Mouse (Mus musculus): Measurements from ENCODE around the gene Ranbp9. TPM values are rescaled to one million over a fixed set of nuclear protein-coding genes. Genes with fewer than 3 reads are reported as not detected.
A peak's percentile ranks its signal among the peaks of the same experiment; 100 is the strongest.

Ranbp9 gene
- total RNA-seq (2021) (10 to 100 TPM; 54.0 to 82.3 TPM), polyA plus RNA-seq (2012; rRNA removed) (26.0 and 50.8 TPM in 2 replicates)
- long read RNA-seq, transcript Ranbp9-201 (14 exons, 3,371 nt) = major isoform, 39 of 46 reads
- long read RNA-seq, partial matches to known transcripts = 2 of 46 reads
- long read RNA-seq, other reads (novel, unspliced or antisense) = 4 of 46 reads

GRCm38 (mm10) chr13:43480957-43481858, at the start of gene Ranbp9:
Gene Ranbp9, minus strand, starts transcription at chr13:43481282.
- DNase-seq = peak; percentile 90

- no peak for DNase-seq
These were observed 49.2 kb upstream of the Ranbp9 start for GRCm38 (mm10) chr13:43530129-43530831.

GRCm38 (mm10) chr13:43526289-43526688, 45.2 kb upstream of the Ranbp9 start:
- DNase-seq = no peak

GRCm38 (mm10) chr13:43525363-43526134, 44.5 kb upstream of the Ranbp9 start:
- DNase-seq = no peak

- DNase-seq = peak; percentile 74
These were observed 43.6 kb upstream of the Ranbp9 start for GRCm38 (mm10) chr13:43524491-43525362.

GRCm38 (mm10) chr13:43523906-43524480, 42.9 kb upstream of the Ranbp9 start:
- no peak for DNase-seq

- DNase-seq = no peak
These were observed 40.9 kb upstream of the Ranbp9 start for GRCm38 (mm10) chr13:43521940-43522339.

- no peak for DNase-seq
These were observed 38.2 kb upstream of the Ranbp9 start for GRCm38 (mm10) chr13:43519251-43519650.

- no peak for DNase-seq
These were observed 36.3 kb upstream of the Ranbp9 start for GRCm38 (mm10) chr13:43517371-43517770.

- DNase-seq = no peak
These were observed 35.8 kb upstream of the Ranbp9 start for GRCm38 (mm10) chr13:43516931-43517330.

- no peak for DNase-seq
These were observed 35.0 kb upstream of the Ranbp9 start for GRCm38 (mm10) chr13:43516119-43516518.

GRCm38 (mm10) chr13:43514950-43515358, 33.9 kb upstream of the Ranbp9 start:
- no peak for DNase-seq

GRCm38 (mm10) chr13:43512736-43513135, 31.7 kb upstream of the Ranbp9 start:
- DNase-seq = no peak

GRCm38 (mm10) chr13:43505798-43506197, 24.7 kb upstream of the Ranbp9 start:
- no peak for DNase-seq

- DNase-seq = peak; percentile 24
These were observed 22.3 kb upstream of the Ranbp9 start for GRCm38 (mm10) chr13:43503395-43503850.

GRCm38 (mm10) chr13:43501601-43502000, 20.5 kb upstream of the Ranbp9 start:
- no peak for DNase-seq

GRCm38 (mm10) chr13:43500483-43500850, 19.4 kb upstream of the Ranbp9 start:
- DNase-seq = no peak

- no peak for DNase-seq
These were observed 18.8 kb upstream of the Ranbp9 start for GRCm38 (mm10) chr13:43499731-43500482.

GRCm38 (mm10) chr13:43498849-43499248, 17.8 kb upstream of the Ranbp9 start:
- no peak for DNase-seq

GRCm38 (mm10) chr13:43497769-43498168, 16.7 kb upstream of the Ranbp9 start:
- no peak for DNase-seq

Data from adrenal gland, adult 2 months (tissue).